Mouse (Mus musculus): ENCODE results near the gene Map1lc3b.

DNA sequence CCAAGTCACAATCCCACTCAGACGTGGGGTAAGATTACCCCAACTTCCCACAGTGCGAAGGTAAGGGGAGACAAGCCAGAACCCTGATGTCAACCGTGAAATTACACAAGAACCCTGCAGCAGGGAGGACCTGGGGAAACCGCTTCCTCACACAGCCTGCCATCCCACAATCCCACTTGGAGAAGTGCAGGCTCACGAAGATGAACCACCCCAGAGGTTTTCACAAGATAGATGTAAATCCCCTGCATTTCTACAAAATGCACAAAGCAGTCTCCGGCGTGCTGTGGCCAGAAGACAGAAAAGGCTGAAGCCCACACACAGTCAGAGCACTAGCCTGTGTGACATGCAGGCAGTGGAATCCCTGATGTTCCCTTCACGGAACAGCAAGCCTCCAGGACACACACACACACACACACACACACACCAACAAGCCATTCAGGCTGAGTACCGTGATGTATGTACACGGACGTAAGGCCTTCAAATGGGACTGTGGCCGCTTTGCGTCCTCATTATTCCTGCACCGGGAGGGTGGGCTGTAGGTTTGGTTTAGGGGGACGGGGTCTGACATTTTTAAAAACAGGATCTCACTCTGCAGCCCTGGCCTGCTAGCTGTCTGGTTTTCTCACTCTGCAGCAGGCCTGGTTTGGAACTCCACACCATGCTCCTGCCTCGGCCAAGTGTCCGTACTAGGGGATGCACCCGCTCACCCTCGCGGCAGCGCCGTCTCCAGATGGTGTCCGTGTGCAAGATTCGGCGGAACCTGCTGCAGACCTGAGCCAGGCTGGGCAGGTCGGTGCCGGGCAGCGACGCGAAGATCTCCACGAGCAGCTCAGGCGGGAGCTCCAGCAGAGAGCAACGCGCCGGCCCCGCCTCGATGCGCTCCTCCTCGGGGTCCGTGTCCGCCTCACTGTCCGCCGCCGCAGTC is 12.1 kb upstream of the Map1lc3b start:
- TF ChIP-seq POLR2A (IDR thresholded peaks at IDR 0.05; ENCODE audit: low read depth, low read length) (no peak), CTCF (IDR thresholded peaks at IDR 0.05; ENCODE audit: extremely low read depth, insufficient read depth, insufficient read length, insufficient replicate concordance) (no peak)
